Comparison of ENCODE assay signal across 16 mouse cellular contexts in genomic region chr17:47622912-47623554, GRCm38 (mm10).
"Had no signal": no experiment of that assay in that cellular context is flagged by ENCODE, and none has a peak within 500 bp of the region (broad histone marks: within the 10 kb centered on the region; RNA-seq: fewer than 3 reads in every experiment).

No protein-coding gene starts in this region.

- H3K9ac ChIP-seq: limb, embryonic 12.5 days; liver, embryonic 13.5 days had no signal

- DNase-seq: kidney, postnatal 25 days; layer of hippocampus, postnatal 36 days; liver, embryonic 13.5 days; lung, adult 2 months; lung, postnatal 14 days; lung, postnatal 4 days; midbrain, embryonic 14.5 days; thymus, adult 2 months; thymus, postnatal 14 days; thymus, postnatal 4 days had no signal

- H3K27me3 ChIP-seq: limb, embryonic 12.5 days; liver, embryonic 13.5 days had no signal

- H3K9me3 ChIP-seq: liver, embryonic 13.5 days had no signal

- H3K4me3 ChIP-seq: layer of hippocampus, adult 2 months; left cerebral cortex, adult 2 months; limb, embryonic 12.5 days; liver, embryonic 13.5 days had no signal

- H3K27ac ChIP-seq: kidney, postnatal 0 days; layer of hippocampus, adult 2 months; left cerebral cortex, adult 2 months; limb, embryonic 12.5 days; liver, embryonic 13.5 days; stomach, postnatal 0 days had no signal

- H3K4me2 ChIP-seq: limb, embryonic 12.5 days; liver, embryonic 13.5 days; midbrain, embryonic 11.5 days had no signal
